Mouse (Mus musculus) ES-E14 (cell line): ENCODE data around the gene Adcy7.

Experiments used
- HCFC1 ChIP-seq: IDR thresholded peaks from 2 replicates; pipeline ENCODE4 v1.6.1; 2012; ENCODE audit warnings: low read length, inconsistent platforms, borderline replicate concordance; ENCODE audit not compliant: insufficient read depth
- ZC3H11A ChIP-seq: IDR thresholded peaks from 2 replicates; pipeline ENCODE4 v1.6.1; 2012; ENCODE audit warnings: low read depth, mild to moderate bottlenecking, inconsistent platforms, low read length, borderline replicate concordance

- TF ChIP-seq ZC3H11A (no peak), HCFC1 (no peak)
Measured at GRCm38 (mm10) chr8:88269107-88269875, 2.9 kb upstream of the Adcy7 start.
